Mouse (Mus musculus): Measurements from ENCODE around the gene Surf1. TPM values are rescaled to one million over a fixed set of nuclear protein-coding genes. Genes with fewer than 3 reads are reported as not detected.

Gene Surf1
- polyA plus RNA-seq (2012; rRNA removed; ENCODE audit: low replicate concordance), result 62.4 and 65.8 TPM in 2 replicates

DNA sequence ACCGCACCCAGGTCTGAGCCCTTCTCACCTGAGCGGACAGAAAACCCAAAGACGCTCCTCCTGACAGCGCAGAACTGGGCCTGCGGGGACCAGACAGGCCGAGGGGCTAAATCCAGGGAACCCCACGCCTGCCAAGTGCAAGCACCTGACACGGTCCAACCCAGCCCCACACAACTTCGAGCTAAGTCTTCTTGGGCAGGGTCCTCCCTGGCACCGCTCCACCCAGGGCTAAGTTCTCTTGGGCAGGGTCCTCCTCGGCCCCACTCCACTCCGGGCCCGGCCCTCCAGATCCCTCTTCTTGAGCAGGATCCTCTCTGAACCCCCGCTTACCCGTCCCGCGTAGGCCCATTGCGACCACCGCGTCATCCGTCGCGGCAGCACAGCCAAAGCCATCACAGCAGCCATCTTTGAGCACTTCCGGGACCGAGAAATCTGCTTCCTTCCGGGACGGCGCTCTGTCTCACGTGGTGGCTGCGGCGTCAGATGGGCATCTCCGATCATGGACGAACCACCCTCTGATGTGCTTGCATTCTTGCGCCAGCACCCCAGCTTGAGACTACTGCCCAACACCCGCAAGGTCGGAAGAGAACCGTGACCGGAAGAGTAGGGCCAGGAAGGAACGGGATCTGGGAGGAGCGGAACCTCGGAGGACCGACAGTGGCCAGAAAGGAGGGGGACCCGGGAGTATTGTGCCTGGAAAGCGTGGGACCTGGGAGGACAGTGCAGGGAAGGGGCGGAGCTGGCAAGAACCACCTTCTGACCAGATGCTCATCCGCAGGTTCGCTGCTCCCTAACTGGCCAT is at the start of gene Surf1, which contains the start of gene Surf2:
Gene Surf1 (minus strand): TSS at position 604 of the 802 bp plus-strand sequence.
Gene Surf2 (plus strand): TSS at position 441 of the 802 bp plus-strand sequence.

DNA sequence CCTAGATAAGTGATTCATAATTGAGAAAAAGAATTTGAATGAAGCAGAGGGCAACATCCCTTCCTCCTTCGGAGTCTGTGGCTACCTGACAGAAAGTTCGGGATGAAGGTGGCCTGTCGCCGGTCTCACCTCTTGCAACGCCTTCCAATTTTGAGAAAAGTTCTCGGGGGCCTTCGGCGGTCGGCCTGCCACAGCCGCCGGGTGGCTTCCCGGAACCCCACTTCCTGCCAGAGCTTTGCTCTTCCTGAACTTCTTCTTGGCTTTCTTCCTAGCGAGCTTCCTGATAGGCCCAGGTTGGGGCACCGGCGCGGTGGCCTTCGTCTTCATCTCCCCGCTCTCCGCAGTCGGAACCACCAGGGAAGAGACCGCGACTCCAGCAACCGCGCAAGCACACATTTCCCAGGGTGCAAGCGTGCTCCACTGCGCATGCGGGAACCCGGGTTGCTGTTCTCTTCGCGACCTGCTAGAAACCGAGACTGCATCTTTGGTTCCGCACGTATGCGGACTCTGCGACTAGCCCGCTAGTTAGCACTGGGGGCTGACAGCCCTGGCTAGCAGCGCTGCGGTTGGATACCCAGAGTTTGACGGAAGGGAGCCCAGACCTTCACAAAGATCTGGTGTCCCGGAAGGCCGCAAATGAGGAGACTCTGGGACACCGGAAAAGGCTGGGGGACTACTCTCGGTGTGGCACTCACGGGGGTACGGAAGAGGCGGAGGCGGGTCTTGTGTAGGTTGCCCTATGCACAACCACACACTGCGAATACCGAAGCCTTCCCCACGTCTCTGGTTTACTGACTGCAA is 47.8 kb upstream of the Surf1 start, which contains the start of gene Rexo4:
Gene Rexo4 (minus strand): TSS at position 464 of the 801 bp plus-strand sequence.

DNA sequence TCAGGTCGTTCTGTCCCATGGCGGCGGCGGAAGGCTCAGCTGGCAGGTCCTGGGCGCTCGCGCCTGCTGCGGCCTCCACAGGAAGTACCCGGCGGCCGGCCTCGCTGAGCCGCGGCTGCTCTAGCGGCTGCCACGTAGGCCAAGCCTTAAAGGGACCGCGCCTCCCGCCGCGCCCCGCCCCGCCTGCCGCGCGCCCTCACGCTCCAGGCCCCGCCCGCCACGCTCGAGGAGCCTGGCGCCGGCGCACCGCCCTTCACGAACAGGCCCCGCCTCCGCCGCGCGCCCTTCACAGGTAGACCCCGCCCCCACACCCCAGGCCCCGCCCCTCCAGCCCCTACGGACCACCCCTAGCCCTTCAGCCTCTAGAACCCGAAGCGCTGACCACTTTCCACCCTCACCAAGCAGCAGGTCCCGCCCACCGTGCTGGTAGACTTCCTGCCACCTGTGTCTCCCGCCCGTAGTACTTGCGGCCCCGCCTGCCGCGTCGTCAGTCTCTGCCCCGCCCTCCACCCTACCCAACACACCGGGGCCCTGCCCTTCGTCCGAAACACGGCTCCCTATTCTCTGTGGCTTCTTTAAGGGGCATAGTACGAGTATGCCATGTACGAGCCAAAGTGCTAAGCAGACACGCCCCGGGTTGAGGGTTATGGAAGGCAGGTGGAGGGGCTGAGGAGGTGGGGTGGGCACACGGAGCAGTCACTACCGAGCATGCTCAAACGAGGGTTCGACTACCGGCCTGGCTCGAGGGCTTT is 17.1 kb upstream of the Surf1 start, which contains the start of the genes Surf4 and Stkld1:
Gene Surf4 (minus strand): TSS at position 625 of the 752 bp plus-strand sequence.
Gene Stkld1 (plus strand): TSS at position 744 of the 752 bp plus-strand sequence.

DNA sequence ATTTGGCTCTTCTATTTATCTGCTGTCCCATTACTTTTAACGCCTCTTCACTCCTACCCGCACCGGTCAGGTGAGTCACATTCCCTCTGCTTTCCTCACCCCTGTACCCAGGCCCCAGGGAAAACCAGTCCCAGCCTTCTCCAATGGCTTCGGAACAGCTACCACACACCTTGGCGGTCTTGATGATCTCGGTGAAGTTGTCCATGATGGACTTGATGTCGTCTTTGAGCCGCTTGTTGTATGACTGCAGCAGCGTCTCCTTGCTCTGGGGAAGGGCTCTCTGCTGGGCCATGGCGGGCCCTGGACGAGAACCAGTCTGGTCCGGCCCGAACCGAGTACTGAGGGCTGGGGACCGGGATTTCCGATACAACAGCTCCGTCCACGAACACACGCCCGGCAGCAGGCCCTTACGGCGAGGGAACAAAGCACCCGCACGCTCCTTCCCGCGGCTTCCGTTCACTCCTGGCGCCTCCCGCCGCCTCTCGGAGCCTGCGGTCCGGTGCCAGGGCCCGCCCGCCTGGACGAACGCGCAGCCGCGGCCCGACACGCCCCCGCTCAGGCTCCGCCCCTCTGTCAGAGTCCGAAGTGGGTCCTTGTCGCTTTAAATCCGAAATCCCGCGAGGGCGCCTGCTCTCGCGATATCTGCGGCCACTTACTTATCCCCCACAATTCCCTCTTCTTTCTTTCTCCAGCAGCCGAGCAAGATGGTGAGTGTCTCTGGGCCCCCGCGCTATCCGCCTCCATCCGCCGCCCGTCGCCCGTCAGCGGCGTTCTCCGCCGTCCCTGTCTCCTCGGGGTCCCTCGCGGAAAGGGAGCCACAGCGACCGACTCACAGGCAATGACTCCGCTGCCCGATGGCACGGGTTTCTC is 6.0 kb downstream of the Surf1 start, which contains the start of the genes Med22 and Rpl7a:
Gene Med22 (minus strand): TSS at position 554 of the 870 bp plus-strand sequence.
Gene Rpl7a (plus strand): TSS at position 641 of the 870 bp plus-strand sequence.

DNA sequence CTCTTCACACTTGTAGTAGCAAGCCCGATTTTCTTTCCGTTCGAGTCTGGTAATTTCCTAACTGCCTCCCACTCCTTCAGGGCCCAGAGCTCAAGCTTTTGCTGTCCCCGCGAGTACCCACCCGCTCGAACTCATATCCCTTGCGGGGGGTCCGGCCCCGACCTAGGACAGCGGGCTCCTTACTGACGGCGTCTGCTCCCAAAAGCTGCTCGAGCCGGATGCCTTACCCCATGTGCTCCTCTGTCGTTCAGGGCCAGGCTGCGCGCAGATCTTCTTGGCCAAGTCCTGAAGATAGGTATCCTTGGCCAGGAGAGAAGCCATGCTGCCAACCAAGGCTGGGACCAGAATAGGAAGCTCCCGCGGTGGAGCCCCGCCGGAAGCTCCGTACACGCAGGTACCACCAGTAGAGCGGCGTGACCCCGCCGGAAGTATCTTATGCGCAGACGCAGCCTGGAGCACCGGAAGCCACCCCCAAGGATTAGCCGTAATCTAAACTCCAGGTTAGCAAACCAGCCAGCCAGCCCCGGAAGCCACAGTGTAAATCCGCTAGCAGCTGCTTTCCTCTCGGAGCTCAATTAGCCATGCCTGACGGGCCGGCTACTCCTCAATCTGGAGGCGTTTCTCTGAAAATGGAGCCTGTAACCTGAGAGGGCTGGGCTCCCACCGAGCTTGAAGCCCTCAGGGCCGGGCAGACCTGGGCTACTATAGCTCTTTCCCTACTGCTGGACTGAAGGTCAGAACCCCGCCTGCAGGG is 13.7 kb downstream of the Surf1 start, which contains the start of gene Surf6:
Gene Surf6 (minus strand): TSS at position 413 of the 754 bp plus-strand sequence.

DNA sequence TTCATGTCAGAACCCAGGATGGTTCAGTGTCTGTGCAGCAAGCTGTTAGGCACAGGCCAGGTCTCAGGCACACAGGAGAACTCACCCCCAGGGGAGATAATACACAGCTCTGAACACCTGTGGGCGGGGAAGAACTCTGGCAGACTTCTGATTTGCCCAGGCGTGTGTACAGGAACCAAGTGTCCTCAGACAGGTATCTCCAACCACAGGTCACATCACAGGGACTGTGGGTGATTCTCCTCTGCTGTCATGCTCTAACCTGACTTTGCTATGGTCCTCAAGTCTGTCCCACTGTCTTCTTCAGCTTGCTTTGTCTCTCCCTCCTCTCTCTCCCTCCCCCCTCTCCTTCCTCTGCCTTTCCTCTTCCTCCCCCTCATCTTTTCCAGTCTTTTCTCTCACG is 51.5 kb downstream of the Surf1 start, which contains the start of gene Abo:
Gene Abo (minus strand): TSS at position 101 of the 400 bp plus-strand sequence.

Other genes with a start within 250 kb of the Surf1 start
- gene Lcn4, start 245.2 kb downstream of the Surf1 start, polyA plus RNA-seq (2012; rRNA removed; ENCODE audit: low replicate concordance), result not detected in 2 replicates
- gene Abo, start 51.6 kb downstream of the Surf1 start, polyA plus RNA-seq (2012; rRNA removed; ENCODE audit: low replicate concordance), result not detected in 2 replicates
- 9.1 and 13.7 TPM in 2 replicates for gene Surf6, start 13.7 kb downstream of the Surf1 start, polyA plus RNA-seq (2012; rRNA removed; ENCODE audit: low replicate concordance)
- 45.2 and 57.1 TPM in 2 replicates for gene Med22, start 5.9 kb downstream of the Surf1 start, polyA plus RNA-seq (2012; rRNA removed; ENCODE audit: low replicate concordance)
- gene Rpl7a, start 5.8 kb downstream of the Surf1 start, polyA plus RNA-seq (2012; rRNA removed; ENCODE audit: low replicate concordance), result 643 and 1,211 TPM in 2 replicates
- 30.7 and 39.1 TPM in 2 replicates for gene Surf2, start 163 bp downstream of the Surf1 start, polyA plus RNA-seq (2012; rRNA removed; ENCODE audit: low replicate concordance)
- gene Surf4, start 17.4 kb upstream of the Surf1 start, polyA plus RNA-seq (2012; rRNA removed; ENCODE audit: low replicate concordance), result 277 and 296 TPM in 2 replicates
- gene Stkld1, start 17.5 kb upstream of the Surf1 start, polyA plus RNA-seq (2012; rRNA removed; ENCODE audit: low replicate concordance), result 0.30 and 0.46 TPM in 2 replicates
- gene Rexo4, start 47.9 kb upstream of the Surf1 start, polyA plus RNA-seq (2012; rRNA removed; ENCODE audit: low replicate concordance), result 17.8 and 35.4 TPM in 2 replicates
- gene Adamts13, start 56.9 kb upstream of the Surf1 start, polyA plus RNA-seq (2012; rRNA removed; ENCODE audit: low replicate concordance), result 0.06 TPM in 1 of 2 replicates, not detected in the other
- gene Cacfd1, start 93.4 kb upstream of the Surf1 start, polyA plus RNA-seq (2012; rRNA removed; ENCODE audit: low replicate concordance), result 40.7 and 73.8 TPM in 2 replicates
- gene Slc2a6, start 111.5 kb upstream of the Surf1 start, polyA plus RNA-seq (2012; rRNA removed; ENCODE audit: low replicate concordance), result 2.8 and 8.1 TPM in 2 replicates
- gene Mymk, start 155.6 kb upstream of the Surf1 start, polyA plus RNA-seq (2012; rRNA removed; ENCODE audit: low replicate concordance), result 0.19 TPM in 1 of 2 replicates, not detected in the other
- 3.9 and 8.9 TPM in 2 replicates for gene Adamtsl2, start 162.8 kb upstream of the Surf1 start, polyA plus RNA-seq (2012; rRNA removed; ENCODE audit: low replicate concordance)
- 0.10 and 0.48 TPM in 2 replicates for gene Fam163b, start 226.0 kb upstream of the Surf1 start, polyA plus RNA-seq (2012; rRNA removed; ENCODE audit: low replicate concordance)
- gene Dbh, start 248.7 kb upstream of the Surf1 start, polyA plus RNA-seq (2012; rRNA removed; ENCODE audit: low replicate concordance), result 0.68 TPM in 1 of 2 replicates, not detected in the other

Data from subcutaneous adipose tissue, adult 2 months (tissue).